Mouse (Mus musculus): ENCODE results near the gene Auts2. TPM values are rescaled to one million over a fixed set of nuclear protein-coding genes. Genes with fewer than 3 reads are reported as not detected.

Auts2 gene
- polyA plus RNA-seq, 1 experiment, result 9.2 TPM

GRCm38 (mm10) chr5:132316897-132317296, 226.2 kb downstream of the Auts2 start:
- TF ChIP-seq POLR2A (IDR thresholded peaks at IDR 0.05; ENCODE audit: low read depth, low read length) (no peak), CTCF (conservative IDR thresholded peaks at IDR 0.05; ENCODE audit: insufficient read depth, insufficient read length, low read depth, low read length) (no peak)
- Histone ChIP-seq H3K4me3 (ENCODE audit: insufficient read depth, low read depth, low read length) (no peak overlapping the region), H3K27me3 (replicated peaks; ENCODE audit: control insufficient read depth, insufficient read depth, low read length) (no peaks in the 10 kb centered on the region), H3K4me1 (ENCODE audit: control insufficient read depth, insufficient read depth, low read length) (no peaks in the 10 kb centered on the region), H3K36me3 (ENCODE audit: control insufficient read depth, insufficient read depth, low read length) (no peaks in the 10 kb centered on the region), H3K27ac (ENCODE audit: insufficient read depth, low read depth, low read length) (no peak overlapping the region)
- WGBS, result 88% methylated on average over 6 of the region's 6 CpGs
- no peak for DNase-seq

GRCm38 (mm10) chr5:132314300-132314699, 228.8 kb downstream of the Auts2 start:
- no peaks in the 10 kb centered on the region for H3K27me3 ChIP-seq (replicated peaks; ENCODE audit: control insufficient read depth, insufficient read depth, low read length)
- no peak for DNase-seq
- TF ChIP-seq CTCF (conservative IDR thresholded peaks at IDR 0.05; ENCODE audit: insufficient read depth, insufficient read length, low read depth, low read length), result no peak
- no peak for TF ChIP-seq POLR2A (IDR thresholded peaks at IDR 0.05; ENCODE audit: low read depth, low read length)
- H3K4me3 ChIP-seq (ENCODE audit: insufficient read depth, low read depth, low read length), result no peak overlapping the region
- no peaks in the 10 kb centered on the region for H3K36me3 ChIP-seq (ENCODE audit: control insufficient read depth, insufficient read depth, low read length)
- H3K4me1 ChIP-seq (ENCODE audit: control insufficient read depth, insufficient read depth, low read length), result no peaks in the 10 kb centered on the region
- WGBS, result 88% methylated on average over 5 of the region's 5 CpGs
- H3K27ac ChIP-seq (ENCODE audit: insufficient read depth, low read depth, low read length), result no peak overlapping the region

GRCm38 (mm10) chr5:132307000-132307399, 236.1 kb downstream of the Auts2 start:
- Histone ChIP-seq H3K27me3 (replicated peaks; ENCODE audit: control insufficient read depth, insufficient read depth, low read length) (no peaks in the 10 kb centered on the region), H3K36me3 (ENCODE audit: control insufficient read depth, insufficient read depth, low read length) (no peaks in the 10 kb centered on the region), H3K27ac (ENCODE audit: insufficient read depth, low read depth, low read length) (no peak overlapping the region), H3K4me3 (ENCODE audit: insufficient read depth, low read depth, low read length) (no peak overlapping the region), H3K4me1 (ENCODE audit: control insufficient read depth, insufficient read depth, low read length) (no peaks in the 10 kb centered on the region)
- TF ChIP-seq POLR2A (IDR thresholded peaks at IDR 0.05; ENCODE audit: low read depth, low read length) (no peak), CTCF (conservative IDR thresholded peaks at IDR 0.05; ENCODE audit: insufficient read depth, insufficient read length, low read depth, low read length) (no peak)
- WGBS, result 84% methylated on average over 2 of the region's 2 CpGs
- DNase-seq, result no peak

GRCm38 (mm10) chr5:132305354-132305934, 237.7 kb downstream of the Auts2 start:
- Histone ChIP-seq H3K36me3 (ENCODE audit: control insufficient read depth, insufficient read depth, low read length) (no peaks in the 10 kb centered on the region), H3K27ac (ENCODE audit: insufficient read depth, low read depth, low read length) (no peak overlapping the region), H3K4me3 (ENCODE audit: insufficient read depth, low read depth, low read length) (no peak overlapping the region), H3K4me1 (ENCODE audit: control insufficient read depth, insufficient read depth, low read length) (no peaks in the 10 kb centered on the region), H3K27me3 (replicated peaks; ENCODE audit: control insufficient read depth, insufficient read depth, low read length) (no peaks in the 10 kb centered on the region)
- TF ChIP-seq CTCF (conservative IDR thresholded peaks at IDR 0.05; ENCODE audit: insufficient read depth, insufficient read length, low read depth, low read length), result no peak
- WGBS, result 56% methylated on average over 5 of the region's 5 CpGs
- DNase-seq, result no peak

- no peak for DNase-seq
- Histone ChIP-seq H3K36me3 (ENCODE audit: control insufficient read depth, insufficient read depth, low read length) (no peaks in the 10 kb centered on the region), H3K4me1 (ENCODE audit: control insufficient read depth, insufficient read depth, low read length) (no peaks in the 10 kb centered on the region), H3K4me3 (ENCODE audit: insufficient read depth, low read depth, low read length) (no peak overlapping the region), H3K27ac (ENCODE audit: insufficient read depth, low read depth, low read length) (no peak overlapping the region), H3K27me3 (replicated peaks; ENCODE audit: control insufficient read depth, insufficient read depth, low read length) (no peaks in the 10 kb centered on the region; the same call in 1 of the 2 replicates)
- 99% methylated on average over 4 of the region's 4 CpGs for WGBS
- TF ChIP-seq POLR2A (IDR thresholded peaks at IDR 0.05; ENCODE audit: low read depth, low read length) (no peak), CTCF (conservative IDR thresholded peaks at IDR 0.05; ENCODE audit: insufficient read depth, insufficient read length, low read depth, low read length) (no peak)
Measured at GRCm38 (mm10) chr5:132302778-132303177, 240.4 kb downstream of the Auts2 start.

- no peak overlapping the region for H3K27ac ChIP-seq (ENCODE audit: insufficient read depth, low read depth, low read length)
- no peaks in the 10 kb centered on the region for H3K36me3 ChIP-seq (ENCODE audit: control insufficient read depth, insufficient read depth, low read length)
- TF ChIP-seq CTCF (conservative IDR thresholded peaks at IDR 0.05; ENCODE audit: insufficient read depth, insufficient read length, low read depth, low read length) (no peak), POLR2A (IDR thresholded peaks at IDR 0.05; ENCODE audit: low read depth, low read length) (no peak)
- DNase-seq, result no peak
- WGBS, result 43% methylated on average over 4 of the region's 4 CpGs
- H3K4me1 ChIP-seq (ENCODE audit: control insufficient read depth, insufficient read depth, low read length), result no peaks in the 10 kb centered on the region
- H3K27me3 ChIP-seq (replicated peaks; ENCODE audit: control insufficient read depth, insufficient read depth, low read length), result no peaks in the 10 kb centered on the region; the same call in 1 of the 2 replicates
- H3K4me3 ChIP-seq (ENCODE audit: insufficient read depth, low read depth, low read length), result no peak overlapping the region
Measured at GRCm38 (mm10) chr5:132300794-132301193, 242.3 kb downstream of the Auts2 start.

GRCm38 (mm10) chr5:132299716-132300115, 243.4 kb downstream of the Auts2 start:
- DNase-seq, result no peak
- no peak overlapping the region for H3K4me3 ChIP-seq (ENCODE audit: insufficient read depth, low read depth, low read length)
- H3K27me3 ChIP-seq (replicated peaks; ENCODE audit: control insufficient read depth, insufficient read depth, low read length), result no peaks in the 10 kb centered on the region; the same call in 1 of the 2 replicates
- no peak for TF ChIP-seq CTCF (conservative IDR thresholded peaks at IDR 0.05; ENCODE audit: insufficient read depth, insufficient read length, low read depth, low read length)
- no peak for TF ChIP-seq POLR2A (IDR thresholded peaks at IDR 0.05; ENCODE audit: low read depth, low read length)
- H3K27ac ChIP-seq (ENCODE audit: insufficient read depth, low read depth, low read length), result no peak overlapping the region
- 90% methylated on average over 4 of the region's 4 CpGs for WGBS
- no peaks in the 10 kb centered on the region for H3K4me1 ChIP-seq (ENCODE audit: control insufficient read depth, insufficient read depth, low read length)
- H3K36me3 ChIP-seq (ENCODE audit: control insufficient read depth, insufficient read depth, low read length), result no peaks in the 10 kb centered on the region

Data from kidney, adult 2 months (tissue).